Mouse (Mus musculus): ENCODE measurements around the gene P3h2.

P3h2 gene

GRCm38 (mm10) chr16:25977210-25977609 is 128.4 kb downstream of the P3h2 start:
- no peak for DNase-seq

- no peak for DNase-seq
These were observed 134.3 kb downstream of the P3h2 start for GRCm38 (mm10) chr16:25971285-25971684.

GRCm38 (mm10) chr16:25970720-25971119 is 134.9 kb downstream of the P3h2 start:
- DNase-seq = no peak

- DNase-seq = no peak
These were observed 135.4 kb downstream of the P3h2 start for GRCm38 (mm10) chr16:25970193-25970592.

GRCm38 (mm10) chr16:25967297-25967696 is 138.3 kb downstream of the P3h2 start:
- peak; percentile 43 to 74 for DNase-seq

DNA sequence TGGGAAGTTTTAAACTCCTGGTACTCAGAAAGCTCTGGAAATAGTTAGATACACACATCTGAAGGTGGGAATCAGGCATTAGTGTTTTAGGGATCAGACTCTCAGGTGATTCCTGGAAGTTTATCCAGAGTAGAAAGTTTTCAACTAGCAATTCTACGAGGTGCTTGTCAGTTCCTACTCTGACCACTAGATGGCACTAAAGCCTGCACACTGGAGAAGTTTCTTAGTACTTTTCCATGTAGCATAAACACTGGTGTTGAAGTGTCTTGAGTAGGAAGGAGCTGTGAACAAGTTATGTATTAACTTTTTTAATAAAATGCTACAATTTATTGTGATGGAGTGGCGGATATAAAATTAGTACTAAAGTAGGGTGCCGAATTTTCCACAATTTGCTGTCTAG is 141.7 kb downstream of the P3h2 start:
- peak; percentile 16 to 66 for DNase-seq

GRCm38 (mm10) chr16:25960345-25960744 is 145.2 kb downstream of the P3h2 start:
- peak; percentile 13 to 39 for DNase-seq

GRCm38 (mm10) chr16:25959929-25960328 is 145.7 kb downstream of the P3h2 start:
- DNase-seq = no peak

DNA sequence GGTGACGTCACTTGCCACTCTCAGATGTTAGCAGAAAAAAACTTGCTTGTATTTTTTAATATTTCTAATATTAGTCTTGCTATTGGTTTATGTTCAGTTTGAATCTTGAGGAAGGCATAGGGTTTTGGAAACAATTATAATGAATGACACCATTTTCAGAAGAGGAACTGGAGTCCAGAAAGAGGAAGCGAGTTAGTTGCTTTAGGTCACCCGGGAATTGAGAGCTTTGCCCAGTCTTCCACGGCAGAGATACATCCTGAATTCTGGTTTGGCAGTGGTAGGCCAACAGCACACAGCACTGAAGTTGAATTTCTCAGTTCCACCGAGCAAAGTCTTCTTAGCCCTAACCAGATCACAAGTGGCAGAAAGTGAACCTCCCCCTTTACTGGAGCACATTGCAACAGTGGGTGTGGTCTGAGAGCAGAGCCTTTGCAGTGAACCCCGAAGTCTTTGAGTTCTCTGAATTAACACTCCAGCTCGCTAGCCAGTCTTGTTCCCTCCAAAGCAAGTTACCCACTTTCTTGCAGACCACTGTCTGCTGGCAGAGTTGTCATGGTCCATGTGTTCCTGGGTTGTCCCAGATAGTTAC is 146.8 kb downstream of the P3h2 start:
- DNase-seq = no peak

- no peak for DNase-seq
These were observed 147.4 kb downstream of the P3h2 start for GRCm38 (mm10) chr16:25958213-25958612.

DNA sequence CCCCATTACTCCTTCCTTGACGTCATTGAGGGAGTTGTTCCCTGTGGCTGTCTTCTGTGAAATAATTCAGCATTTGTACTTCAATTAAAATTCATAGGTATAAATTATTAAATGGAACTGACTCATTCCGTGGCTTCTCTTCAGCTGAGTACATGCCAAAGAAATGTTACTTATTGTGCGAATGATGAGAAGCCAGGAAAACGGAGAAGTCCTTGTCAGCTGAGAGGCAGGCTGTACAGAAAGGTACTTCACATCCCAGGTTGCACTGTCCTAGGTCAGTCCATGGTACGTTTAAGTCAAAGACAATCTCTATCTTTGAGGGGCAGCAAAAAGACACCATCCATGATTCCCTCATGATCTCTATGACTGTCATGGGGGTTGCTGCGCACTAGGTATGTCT is 148.8 kb downstream of the P3h2 start:
- DNase-seq = no peak

- DNase-seq = no peak
These were observed 151.0 kb downstream of the P3h2 start for GRCm38 (mm10) chr16:25954614-25955013.

DNA sequence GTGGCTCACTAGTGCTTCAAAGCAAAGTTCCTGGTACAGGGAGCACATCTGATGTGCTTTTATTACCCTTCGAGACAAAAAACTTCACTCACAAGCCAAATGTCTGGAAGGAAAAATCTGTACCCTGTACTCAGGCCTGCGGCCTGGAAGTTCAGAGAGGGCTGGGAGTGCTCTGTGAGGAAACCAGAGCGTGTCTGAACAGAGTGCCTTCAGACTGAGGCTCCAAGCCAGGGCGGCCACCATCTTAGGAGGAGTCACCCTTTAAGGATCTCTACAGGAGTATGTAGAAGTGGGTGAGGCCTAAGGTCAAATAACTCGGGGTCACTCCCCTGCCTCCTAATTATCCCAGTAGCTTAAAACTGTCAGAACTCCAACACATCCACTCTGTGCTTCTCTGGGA is 152.2 kb downstream of the P3h2 start:
- no peak for DNase-seq

- DNase-seq = no peak
These were observed 153.6 kb downstream of the P3h2 start for GRCm38 (mm10) chr16:25952005-25952404.

DNA sequence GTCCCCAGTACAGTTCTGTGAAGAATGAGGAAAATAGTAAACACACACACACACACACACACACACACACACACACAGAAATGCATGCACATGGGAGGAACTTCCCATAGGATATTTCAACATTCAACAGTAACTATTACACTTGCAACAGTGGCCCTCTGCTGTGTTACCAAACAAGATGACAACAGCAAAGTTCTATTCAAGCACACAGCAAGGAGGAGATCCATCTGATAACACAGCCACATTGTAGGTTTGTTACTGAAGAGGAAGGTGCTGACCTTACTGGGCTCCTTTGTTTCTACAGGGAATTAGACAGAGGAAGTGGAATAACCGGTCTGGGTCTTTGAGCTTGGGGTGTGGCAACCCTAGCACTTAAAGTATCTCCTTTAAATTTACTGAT is 157.5 kb downstream of the P3h2 start:
- DNase-seq = no peak

DNA sequence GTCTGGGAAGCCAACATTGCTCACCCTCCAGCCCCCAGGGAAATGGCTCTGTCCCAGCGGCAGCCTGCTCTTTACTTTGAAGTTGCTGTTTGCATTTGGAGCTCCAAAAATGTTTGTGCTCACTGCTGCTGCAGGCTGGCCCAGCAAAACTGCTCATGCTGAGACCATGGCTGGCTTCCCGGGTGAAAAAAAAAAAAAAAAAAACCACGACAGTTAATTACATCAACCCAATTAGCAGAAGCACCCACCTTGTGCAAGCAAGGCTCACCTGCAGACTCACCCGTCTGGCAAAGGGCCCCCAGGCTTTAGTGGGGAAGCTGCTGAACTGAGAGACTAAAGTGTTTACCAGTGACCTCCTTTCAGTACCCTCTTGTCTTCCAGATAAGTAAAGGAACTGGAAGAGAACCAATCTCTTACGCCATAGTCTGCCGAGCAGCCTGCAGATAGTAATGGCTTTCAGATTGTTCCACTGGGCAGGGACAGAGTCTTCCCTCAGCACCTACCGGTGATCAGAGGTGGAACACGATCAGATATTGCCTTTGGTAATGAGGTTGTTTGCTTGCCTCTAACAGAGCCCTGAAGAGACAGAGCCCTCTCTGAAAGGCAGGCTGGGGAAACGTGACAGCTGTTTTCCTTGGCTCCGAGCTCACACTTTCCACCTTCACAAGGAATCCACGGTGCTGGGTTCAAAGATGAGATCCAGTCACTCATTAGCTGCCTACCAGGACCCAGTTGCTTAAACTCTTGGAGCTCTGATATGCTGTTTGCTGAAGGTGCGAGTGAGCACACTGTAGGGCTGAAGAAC is 160.2 kb downstream of the P3h2 start:
- DNase-seq = peak; percentile 57 to 58

- no peak for DNase-seq
These were observed 163.3 kb downstream of the P3h2 start for GRCm38 (mm10) chr16:25942261-25942660.

- DNase-seq = no peak
These were observed 171.4 kb downstream of the P3h2 start for GRCm38 (mm10) chr16:25934181-25934580.

GRCm38 (mm10) chr16:25912185-25912584 is 193.4 kb downstream of the P3h2 start:
- no peak for DNase-seq

Data from cerebellum, postnatal 25 days (tissue).